Mouse (Mus musculus): Measurements from ENCODE around the gene Flna. TPM values are rescaled to one million over a fixed set of nuclear protein-coding genes. Genes with fewer than 3 reads are reported as not detected.
A peak's percentile ranks its signal among the peaks of the same experiment; 100 is the strongest.

The Flna gene
- 10 to 100 TPM; 30.5 to 50.1 TPM for total RNA-seq (2021)
- long read RNA-seq, experiment 1, full-length matches to known transcripts, result 10 of 26 reads
- long read RNA-seq, experiment 1, partial matches to known transcripts, result 13 of 26 reads
- long read RNA-seq, experiment 1, other reads (novel, unspliced or antisense), result 3 of 26 reads
- long read RNA-seq, experiment 2, full-length matches to known transcripts, result 3 of 14 reads
- long read RNA-seq, experiment 2, partial matches to known transcripts, result 8 of 14 reads
- long read RNA-seq, experiment 2, other reads (novel, unspliced or antisense), result 3 of 14 reads

DNA sequence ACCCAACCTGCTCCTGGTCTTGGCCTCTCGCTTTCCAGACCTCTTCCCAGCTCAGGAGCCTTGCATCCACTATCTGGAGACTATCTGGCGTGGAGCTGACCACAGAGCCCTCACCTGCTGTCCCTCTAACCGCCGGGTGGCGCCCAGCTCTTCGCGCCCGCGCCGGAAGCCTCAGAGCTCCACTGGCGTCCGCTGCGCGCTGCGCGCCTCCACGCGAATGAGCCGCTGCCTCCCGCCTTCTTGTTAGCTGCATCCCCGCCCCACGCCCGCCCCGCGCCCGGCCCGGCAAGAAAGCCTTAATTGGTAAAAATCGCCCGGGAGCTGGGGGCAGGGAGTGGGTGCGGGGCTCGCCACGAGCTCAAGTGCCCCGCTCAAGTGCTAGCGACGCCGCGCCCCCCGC lies at the start of gene Flna:
Gene Flna (minus strand): TSS at position 206 of the 400 bp plus-strand sequence.
- DNase-seq (ENCODE audit: low spot score), result peak; percentile 56

DNA sequence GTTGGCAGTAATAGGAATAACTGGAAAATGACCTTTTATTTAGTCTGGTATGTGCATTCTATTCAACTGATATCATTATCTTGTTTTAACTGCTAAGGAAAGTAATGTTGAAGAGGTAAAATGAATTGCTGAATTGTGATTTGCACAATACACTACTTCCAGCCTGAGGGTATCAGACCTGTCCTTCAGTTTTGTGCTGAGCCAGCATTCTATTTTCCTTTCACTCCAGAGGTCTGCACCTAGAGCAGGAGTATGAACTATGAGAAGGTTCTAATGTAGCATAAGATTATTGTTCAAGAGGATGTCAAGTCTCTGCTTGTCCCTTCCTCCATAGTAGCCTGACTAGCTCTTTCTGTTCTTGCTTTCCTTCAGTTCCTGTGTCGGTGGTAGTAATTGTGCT lies 48.7 kb upstream of the Flna start:
- no peak for DNase-seq (ENCODE audit: low spot score)

- DNase-seq (ENCODE audit: low spot score), result peak; percentile 96
Measured at GRCm38 (mm10) chrX:74296538-74297448, 47.2 kb upstream of the Flna start, which contains the start of gene Atp6ap1. TSS of gene Atp6ap1 (plus strand) at chrX:74297097.

GRCm38 (mm10) chrX:74293431-74293830 lies 43.8 kb upstream of the Flna start:
- DNase-seq (ENCODE audit: low spot score), result no peak

DNA sequence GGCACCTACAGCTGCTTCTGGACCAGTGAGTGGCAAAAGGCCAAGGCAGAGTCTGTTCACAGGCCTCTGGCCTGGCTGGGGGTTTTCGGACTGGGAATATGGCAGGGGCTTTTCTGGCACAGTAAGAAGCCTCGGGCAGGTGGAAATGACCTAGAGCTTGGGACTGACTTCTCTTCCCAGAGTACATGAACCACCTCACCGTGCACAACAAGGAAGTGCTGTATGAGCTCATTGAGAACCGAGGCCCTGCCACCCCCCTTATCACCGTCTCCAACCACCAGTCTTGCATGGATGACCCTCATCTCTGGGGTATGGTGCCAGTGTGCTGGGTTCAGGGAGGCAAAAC lies 33.4 kb upstream of the Flna start:
- no peak for DNase-seq (ENCODE audit: low spot score)

DNA sequence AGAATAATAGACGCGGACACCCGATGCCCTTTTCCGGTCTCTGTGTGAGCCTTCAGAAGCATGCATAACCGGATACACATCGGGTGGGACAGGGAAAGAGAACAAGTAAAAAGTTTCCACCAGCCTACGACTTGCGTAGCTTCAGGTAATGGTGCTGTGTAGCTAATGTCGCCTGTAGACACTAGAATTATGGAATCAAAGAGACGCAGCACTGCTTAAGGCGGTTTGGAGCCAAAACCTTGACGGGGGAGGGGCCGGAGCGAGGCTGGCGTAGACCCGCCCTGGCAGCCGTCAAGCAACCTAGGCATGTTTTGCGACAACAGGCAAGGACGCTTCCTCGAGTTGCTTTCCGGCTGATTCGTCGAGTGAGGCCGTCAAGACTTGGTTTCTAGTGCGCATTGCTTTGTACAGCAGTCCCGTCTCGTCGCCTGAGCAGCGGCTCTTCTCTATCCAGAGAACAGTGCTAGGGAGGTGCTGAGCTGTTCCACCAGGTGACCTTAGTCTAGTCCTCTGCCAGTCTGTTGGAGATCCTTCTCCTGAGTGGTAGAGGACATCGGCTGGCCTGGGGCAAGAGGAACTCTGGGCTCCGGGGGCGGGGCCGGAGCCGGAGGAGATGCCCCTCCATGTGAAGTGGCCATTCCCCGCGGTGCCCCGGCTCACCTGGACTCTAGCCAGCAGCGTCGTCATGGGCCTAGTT lies 32.9 kb upstream of the Flna start:
- peak; percentile 89 for DNase-seq (ENCODE audit: low spot score)

DNA sequence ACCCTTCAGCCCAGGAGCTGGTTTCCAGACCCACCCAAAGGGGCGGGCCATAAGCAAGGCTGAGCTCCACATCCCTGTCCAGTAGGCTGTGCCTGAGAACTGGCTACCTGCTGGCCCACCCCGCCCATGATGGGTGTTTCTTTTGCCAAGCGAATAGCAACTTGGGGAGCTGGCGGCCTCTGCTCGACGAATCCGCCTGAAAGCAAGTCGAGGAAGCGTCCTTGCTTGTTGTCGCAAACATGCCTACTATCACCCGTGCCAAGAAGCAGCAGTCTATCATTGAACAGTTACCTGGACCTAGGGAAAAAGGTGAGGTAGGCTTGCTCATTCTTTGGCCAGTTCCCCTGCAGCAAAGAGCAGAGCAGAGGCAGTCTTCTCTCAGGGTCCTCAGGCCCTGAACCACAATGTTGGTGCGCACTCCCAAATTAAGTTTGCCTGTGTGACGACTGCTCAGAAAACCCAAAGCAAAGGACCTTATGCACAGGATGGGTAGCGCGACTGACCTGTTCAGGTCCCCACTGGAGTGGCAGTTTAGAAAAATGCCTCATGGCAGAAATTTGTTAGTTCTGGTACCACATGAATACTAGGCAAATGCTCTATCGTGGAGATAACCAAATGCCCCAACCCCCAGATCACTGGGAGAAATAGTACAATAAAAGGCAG lies 32.2 kb upstream of the Flna start, which contains the start of the genes Taz and Dnase1l1:
Gene Taz (plus strand): TSS at position 181 of the 663 bp plus-strand sequence.
Gene Dnase1l1 (minus strand): TSS at position 606 of the 663 bp plus-strand sequence.
- peak; percentile 87 for DNase-seq (ENCODE audit: low spot score)

DNA sequence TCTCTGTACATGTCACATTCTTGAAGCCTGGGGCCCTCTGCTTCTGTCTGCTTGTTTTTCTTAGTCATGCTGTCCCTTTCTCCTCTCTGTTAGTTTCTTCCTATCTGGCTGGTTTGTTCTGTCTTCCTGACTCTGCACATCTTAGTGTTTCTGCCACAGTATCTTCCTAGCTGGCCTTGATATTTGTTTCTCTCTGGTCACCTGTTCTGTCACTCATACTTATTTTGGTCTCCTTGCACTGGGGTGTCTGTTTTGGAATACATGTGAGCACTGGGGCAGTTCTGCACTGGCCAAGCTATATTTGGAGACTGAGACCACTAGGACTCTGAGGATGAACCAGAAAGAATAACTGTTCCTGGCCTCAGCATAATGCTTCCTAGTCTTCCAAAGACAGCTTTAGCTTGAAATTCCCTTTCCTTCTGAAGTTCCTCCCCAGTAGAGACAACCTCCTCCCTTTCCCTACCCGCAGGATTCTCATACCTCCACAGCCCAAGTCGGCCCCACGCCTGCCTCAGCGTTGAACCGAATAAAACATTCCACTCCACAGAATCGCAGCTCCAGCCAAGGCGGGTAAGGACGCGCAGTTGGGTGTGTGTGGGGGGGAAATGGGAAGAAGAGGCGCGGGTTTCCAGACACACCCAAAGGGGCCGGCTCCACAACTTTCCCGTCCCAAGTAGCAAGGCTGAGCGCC lies 31.6 kb upstream of the Flna start:
- peak; percentile 47 for DNase-seq (ENCODE audit: low spot score)

- no peak for DNase-seq (ENCODE audit: low spot score)
Measured at GRCm38 (mm10) chrX:74277916-74278315, 28.3 kb upstream of the Flna start.

- no peak for DNase-seq (ENCODE audit: low spot score)
Measured at GRCm38 (mm10) chrX:74273422-74274322, 24.1 kb upstream of the Flna start.

- DNase-seq (ENCODE audit: low spot score), result peak; percentile 22
Measured at GRCm38 (mm10) chrX:74270902-74271551, 21.4 kb upstream of the Flna start.

- DNase-seq (ENCODE audit: low spot score), result peak; percentile 92
Measured at GRCm38 (mm10) chrX:74270062-74270901, 20.7 kb upstream of the Flna start, which contains the start of gene Rpl10. TSS of gene Rpl10 (plus strand) at chrX:74270812.

DNA sequence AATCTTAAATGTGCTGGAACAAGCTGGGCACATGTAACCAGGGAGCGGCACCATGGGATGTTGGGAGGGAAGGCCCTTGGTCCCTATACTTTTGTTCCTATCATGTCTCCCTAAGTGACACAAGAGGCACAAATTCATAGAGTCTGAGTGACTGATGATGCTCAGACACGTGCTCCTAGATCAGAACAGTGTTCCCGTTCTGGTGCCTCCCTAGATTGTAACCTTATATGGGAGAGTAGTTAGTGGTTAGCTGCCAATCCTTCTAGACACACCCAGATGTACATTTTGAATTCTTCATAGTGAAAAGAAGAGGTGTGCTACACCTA lies 20.1 kb upstream of the Flna start:
- no peak for DNase-seq (ENCODE audit: low spot score)

- no peak for DNase-seq (ENCODE audit: low spot score)
Measured at GRCm38 (mm10) chrX:74257746-74258145, 8.1 kb upstream of the Flna start.

DNA sequence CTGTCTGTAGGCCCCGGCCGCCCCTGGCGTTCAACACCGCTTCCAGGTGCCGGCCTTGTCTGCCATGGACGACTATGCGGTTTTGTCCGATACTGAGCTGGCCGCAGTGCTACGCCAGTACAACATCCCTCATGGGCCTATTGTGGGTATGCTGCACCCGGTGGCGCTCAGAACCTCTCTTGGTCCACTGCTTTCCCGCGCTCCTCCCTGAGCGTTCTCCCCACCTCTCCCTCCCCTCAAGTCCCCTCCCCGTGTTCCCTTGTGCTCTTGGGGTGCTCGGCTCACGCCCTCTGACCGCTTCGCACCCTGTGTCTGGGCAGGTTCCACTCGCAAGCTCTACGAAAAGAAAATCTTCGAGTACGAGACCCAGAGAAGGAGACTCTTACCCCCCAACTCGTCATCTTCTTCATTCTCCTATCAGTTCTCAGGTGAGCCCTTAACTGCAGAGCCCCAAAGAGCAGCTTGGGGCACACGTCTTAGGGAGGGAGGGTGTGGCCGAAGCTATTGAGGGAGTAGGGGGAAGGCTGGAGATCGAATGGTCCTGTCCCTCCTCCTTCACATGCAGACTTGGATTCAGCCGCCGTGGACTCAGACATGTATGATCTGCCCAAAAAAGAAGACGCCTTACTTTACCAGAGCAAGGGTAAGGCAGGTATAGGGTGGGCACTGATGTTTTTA lies 5.4 kb upstream of the Flna start:
- DNase-seq (ENCODE audit: low spot score), result no peak

GRCm38 (mm10) chrX:74254153-74254887 lies 4.7 kb upstream of the Flna start, which contains the start of gene Emd:
TSS of gene Emd (plus strand) at chrX:74254687.
- DNase-seq (ENCODE audit: low spot score), result peak; percentile 88

- DNase-seq (ENCODE audit: low spot score), result peak; percentile 62
Measured at GRCm38 (mm10) chrX:74248651-74249050, 969 bp downstream of the Flna start.

All from gastrocnemius, adult 18-20 months (tissue).